Mouse (Mus musculus) forelimb bud, embryonic 11.5 days (tissue): ENCODE measurements at regions not wholly inside any gene's neighbourhood (a gene's known extent, or its start where the extent isn't known, plus 50 kb on each side); places are given as distances from the start of the nearest gene placed in this dataset.

Source experiments
- DNase-seq: peaks from one replicate; pipeline ENCODE4 v3.0.0-alpha.2; 2012; ENCODE audit warnings: low read depth, low spot score

- DNase-seq: peak; percentile 74
Measured at GRCm38 (mm10) chr1:76896152-76896864, 618.6 kb downstream of the Epha4 start.

GRCm38 (mm10) chr1:76897431-76897830 is 617.5 kb downstream of the Epha4 start:
- DNase-seq: no peak

- no peak for DNase-seq
Measured at GRCm38 (mm10) chr1:76911472-76911871, 603.4 kb downstream of the Epha4 start.

GRCm38 (mm10) chr1:76919541-76919940 is 595.3 kb downstream of the Epha4 start:
- DNase-seq: no peak

- no peak for DNase-seq
Measured at GRCm38 (mm10) chr1:76920634-76921033, 594.3 kb downstream of the Epha4 start.

GRCm38 (mm10) chr1:76927041-76927440 is 587.8 kb downstream of the Epha4 start:
- no peak for DNase-seq

- DNase-seq: no peak
Measured at GRCm38 (mm10) chr1:76928035-76928434, 586.9 kb downstream of the Epha4 start.

GRCm38 (mm10) chr1:76933460-76933859 is 581.4 kb downstream of the Epha4 start:
- no peak for DNase-seq

- DNase-seq: no peak
Measured at GRCm38 (mm10) chr1:76942730-76943129, 572.2 kb downstream of the Epha4 start.

GRCm38 (mm10) chr1:76944046-76944445 is 570.8 kb downstream of the Epha4 start:
- no peak for DNase-seq

- DNase-seq: no peak
Measured at GRCm38 (mm10) chr1:76955031-76955430, 559.9 kb downstream of the Epha4 start.

- peak; percentile 41 for DNase-seq
Measured at GRCm38 (mm10) chr1:76957411-76957810, 557.5 kb downstream of the Epha4 start.

- no peak for DNase-seq
Measured at GRCm38 (mm10) chr1:76958706-76959105, 556.2 kb downstream of the Epha4 start.

GRCm38 (mm10) chr1:76972454-76972853 is 542.4 kb downstream of the Epha4 start:
- peak; percentile 69 for DNase-seq

GRCm38 (mm10) chr1:76975077-76975945 is 539.6 kb downstream of the Epha4 start:
- DNase-seq: peak; percentile 32

GRCm38 (mm10) chr1:76980498-76981152 is 534.3 kb downstream of the Epha4 start:
- no peak for DNase-seq

- no peak for DNase-seq
Measured at GRCm38 (mm10) chr1:76993776-76994175, 521.1 kb downstream of the Epha4 start.

- DNase-seq: no peak
Measured at GRCm38 (mm10) chr1:77008001-77008400, 506.9 kb downstream of the Epha4 start.

- DNase-seq: no peak
Measured at GRCm38 (mm10) chr1:77010608-77011214, 504.2 kb downstream of the Epha4 start.

- no peak for DNase-seq
Measured at GRCm38 (mm10) chr1:77027656-77028055, 487.2 kb downstream of the Epha4 start.

GRCm38 (mm10) chr1:77028216-77028615 is 486.7 kb downstream of the Epha4 start:
- no peak for DNase-seq

- DNase-seq: no peak
Measured at GRCm38 (mm10) chr1:77029091-77029490, 485.8 kb downstream of the Epha4 start.
